Mouse (Mus musculus) gastrocnemius, adult 18-20 months (tissue): ENCODE results near the gene Mymx. TPM values are rescaled to one million over a fixed set of nuclear protein-coding genes. Genes with fewer than 3 reads are reported as not detected.

Experiments used
- DNase-seq: peaks from one replicate; pipeline ENCODE4 v3.0.0; 2021; ENCODE audit warnings: low spot score
- total RNA-seq, 2 experiments: library from RNA; stranded (reverse); gene quantifications; 2 replicates each; pipeline ENCODE4 v1.2.3; 2021

Gene Mymx
- total RNA-seq, 2 experiments from 2014 or later = not detected

DNA sequence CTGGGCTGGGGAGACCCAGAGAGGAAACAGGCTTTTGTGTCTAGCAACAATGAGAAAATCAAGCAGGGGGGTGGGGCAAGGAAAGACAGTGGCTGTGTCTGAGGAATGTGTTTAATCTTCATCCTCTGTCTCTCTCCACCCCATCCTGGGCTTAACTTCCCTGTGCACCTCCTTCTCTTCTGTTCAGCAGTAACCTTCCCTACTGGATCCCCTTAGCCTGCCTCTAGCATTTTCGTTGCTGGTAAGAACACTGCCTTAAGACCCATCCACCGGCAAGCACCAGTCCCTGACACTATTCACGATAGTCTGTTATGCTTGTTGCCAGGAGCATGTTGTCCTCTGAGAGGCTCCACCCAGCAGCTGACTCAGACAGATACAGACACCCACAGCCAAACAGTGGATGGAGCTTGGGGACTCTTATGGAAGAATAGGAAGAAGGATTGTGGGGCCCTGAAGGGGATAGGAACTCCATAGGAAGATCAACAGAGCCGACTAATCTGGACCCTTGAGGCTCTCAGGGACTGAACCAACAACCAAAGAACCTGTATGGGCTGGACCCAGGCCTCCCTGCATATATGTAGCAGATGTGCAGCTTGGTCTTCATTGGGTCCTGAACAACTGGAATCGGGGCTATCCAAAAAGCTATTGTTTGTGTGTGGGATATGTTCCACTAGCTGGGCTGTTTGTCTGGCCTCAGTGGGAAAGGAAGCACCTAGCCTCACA is 8.4 kb upstream of the Mymx start:
- peak; percentile 59 for DNase-seq

DNA sequence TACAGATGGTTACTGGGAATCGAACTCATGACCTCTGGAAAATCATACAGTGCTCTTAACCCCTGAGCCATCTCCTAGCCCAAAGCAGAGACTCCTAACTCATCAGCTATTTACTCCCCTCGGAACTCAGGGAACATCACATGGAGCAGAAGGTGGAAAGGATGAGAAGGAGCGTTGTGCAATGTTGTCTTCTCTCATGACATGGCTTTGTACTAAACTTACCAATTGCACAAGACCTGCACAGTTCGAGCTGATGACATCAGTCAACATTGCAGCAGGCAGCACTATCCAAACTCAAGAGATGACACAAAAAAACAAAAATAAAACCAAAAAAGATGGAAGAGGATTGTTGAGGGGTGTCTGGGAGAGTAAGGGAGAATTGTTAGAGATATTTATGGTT is 6.5 kb upstream of the Mymx start:
- DNase-seq = no peak

GRCm38 (mm10) chr17:45606992-45607879 is 5.3 kb upstream of the Mymx start:
- no peak for DNase-seq

- DNase-seq = no peak
These were observed 1.1 kb upstream of the Mymx start for GRCm38 (mm10) chr17:45602984-45603383.

- no peak for DNase-seq
These were observed 577 bp downstream of the Mymx start for GRCm38 (mm10) chr17:45601325-45601724.

- no peak for DNase-seq
These were observed 1.6 kb downstream of the Mymx start for GRCm38 (mm10) chr17:45600267-45600666.

DNA sequence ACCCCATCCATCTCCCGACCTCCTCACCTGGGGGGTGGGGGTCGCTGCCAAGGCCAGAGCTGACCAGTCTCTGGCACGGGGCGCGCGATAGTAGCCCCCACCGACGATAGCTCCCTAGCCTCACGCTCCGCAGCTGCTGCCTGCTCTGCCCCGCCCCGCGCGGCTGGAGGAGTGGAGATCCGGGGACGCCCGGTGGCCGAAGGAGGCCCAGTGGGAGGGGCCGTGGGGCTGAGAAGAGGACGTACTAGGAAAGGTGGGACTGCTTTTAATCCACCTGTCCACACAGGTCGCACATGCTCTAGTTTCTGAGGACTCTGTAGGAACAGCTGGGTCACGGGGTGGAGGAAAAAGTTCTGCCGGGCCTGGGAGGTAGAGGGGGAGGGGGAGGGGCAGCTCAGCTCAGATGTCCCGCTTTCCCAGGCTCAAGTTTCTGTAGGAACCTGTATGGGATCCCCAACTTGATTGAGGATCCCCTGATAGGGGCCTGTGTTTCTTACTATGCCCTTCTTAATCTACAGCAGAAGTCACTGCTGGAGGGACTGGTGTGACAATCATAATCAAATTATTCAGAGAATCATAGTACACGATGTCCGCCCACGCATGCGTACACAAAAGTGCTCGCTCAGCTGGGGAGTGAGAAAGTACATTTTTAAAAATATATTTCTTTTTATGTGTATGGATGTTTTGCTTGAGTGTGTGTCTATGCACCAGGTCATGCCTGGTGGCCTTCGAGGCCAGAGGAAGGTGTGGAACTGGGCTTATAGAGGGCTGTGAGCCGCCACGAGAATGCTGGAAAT is 2.3 kb downstream of the Mymx start, which contains the start of gene Slc29a1:
Gene Slc29a1 (minus strand): TSS at position 161 of the 797 bp plus-strand sequence.
- peak; percentile 76 for DNase-seq

- no peak for DNase-seq
These were observed 3.0 kb downstream of the Mymx start for GRCm38 (mm10) chr17:45598891-45599290.

- no peak for DNase-seq
These were observed 3.5 kb downstream of the Mymx start for GRCm38 (mm10) chr17:45598376-45598775.

DNA sequence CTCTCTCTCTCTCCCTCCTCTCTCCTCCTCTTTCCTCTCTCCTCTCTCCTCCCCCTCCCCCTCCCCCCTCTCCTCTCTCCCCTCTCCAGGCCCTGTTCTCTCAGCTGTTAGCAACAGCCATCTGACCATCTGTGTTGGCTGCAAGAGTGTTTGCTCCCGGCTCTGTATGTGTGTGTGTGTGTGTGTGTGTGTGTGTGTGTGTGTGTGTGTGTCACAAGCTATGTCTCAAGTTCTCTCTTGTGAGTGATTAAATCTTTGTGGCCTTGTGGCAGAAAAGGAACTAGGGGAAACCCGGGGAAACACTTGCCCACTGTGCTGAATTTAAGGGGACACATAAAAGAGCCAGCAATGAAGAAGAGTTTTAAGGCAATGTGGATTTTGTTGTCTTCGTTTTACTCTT is 4.1 kb downstream of the Mymx start:
- peak; percentile 62 for DNase-seq

GRCm38 (mm10) chr17:45596631-45597396 is 5.1 kb downstream of the Mymx start:
- peak; percentile 88 for DNase-seq

- DNase-seq = no peak
These were observed 6.0 kb downstream of the Mymx start for GRCm38 (mm10) chr17:45595736-45596390.

DNA sequence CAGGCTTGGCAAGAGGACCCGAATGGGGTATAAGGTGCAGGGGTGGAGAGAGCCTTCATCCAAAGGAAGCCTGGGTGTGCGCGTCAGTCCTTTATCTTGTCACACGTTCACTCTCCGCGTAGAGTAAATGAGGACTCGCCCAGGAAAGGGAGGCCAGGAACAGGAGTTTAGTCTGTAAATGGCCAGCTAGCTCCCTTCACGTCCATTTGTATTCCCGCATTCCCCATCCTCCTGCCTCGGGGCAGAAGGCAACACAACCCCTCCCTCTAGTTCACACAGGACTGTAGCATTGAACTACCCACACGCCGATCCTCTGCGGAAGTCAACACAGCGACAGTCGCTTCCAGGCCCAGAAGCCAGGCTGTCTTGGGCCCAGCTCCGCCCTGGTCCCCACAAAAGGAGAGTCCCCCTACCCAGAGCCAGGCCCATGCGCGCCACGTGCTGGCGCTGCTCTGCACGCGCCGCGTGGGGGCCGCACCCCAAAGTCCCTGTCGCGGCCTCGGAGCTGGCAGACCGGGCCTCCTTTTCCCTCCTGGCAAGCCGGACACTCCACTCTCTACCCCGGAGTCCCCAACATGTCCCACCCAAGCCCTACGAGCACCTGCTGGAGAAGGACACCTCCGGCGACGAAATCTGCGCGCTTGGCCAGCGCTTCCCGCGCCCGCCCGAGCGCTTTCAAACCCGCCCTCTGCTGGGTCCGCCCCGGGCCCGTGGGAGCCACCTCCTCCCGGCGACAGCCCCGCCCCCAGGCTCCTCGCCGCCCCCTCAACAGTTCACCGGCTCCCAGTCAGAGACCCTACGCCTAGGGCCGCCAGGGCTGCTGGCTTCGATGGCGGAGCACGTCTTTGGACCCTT is 6.8 kb downstream of the Mymx start:
- peak; percentile 80 for DNase-seq

GRCm38 (mm10) chr17:45594195-45594594 is 7.7 kb downstream of the Mymx start:
- DNase-seq = no peak

GRCm38 (mm10) chr17:45593479-45593878 is 8.4 kb downstream of the Mymx start:
- no peak for DNase-seq

- DNase-seq = peak; percentile 57
These were observed 9.1 kb downstream of the Mymx start for GRCm38 (mm10) chr17:45592606-45593431.

DNA sequence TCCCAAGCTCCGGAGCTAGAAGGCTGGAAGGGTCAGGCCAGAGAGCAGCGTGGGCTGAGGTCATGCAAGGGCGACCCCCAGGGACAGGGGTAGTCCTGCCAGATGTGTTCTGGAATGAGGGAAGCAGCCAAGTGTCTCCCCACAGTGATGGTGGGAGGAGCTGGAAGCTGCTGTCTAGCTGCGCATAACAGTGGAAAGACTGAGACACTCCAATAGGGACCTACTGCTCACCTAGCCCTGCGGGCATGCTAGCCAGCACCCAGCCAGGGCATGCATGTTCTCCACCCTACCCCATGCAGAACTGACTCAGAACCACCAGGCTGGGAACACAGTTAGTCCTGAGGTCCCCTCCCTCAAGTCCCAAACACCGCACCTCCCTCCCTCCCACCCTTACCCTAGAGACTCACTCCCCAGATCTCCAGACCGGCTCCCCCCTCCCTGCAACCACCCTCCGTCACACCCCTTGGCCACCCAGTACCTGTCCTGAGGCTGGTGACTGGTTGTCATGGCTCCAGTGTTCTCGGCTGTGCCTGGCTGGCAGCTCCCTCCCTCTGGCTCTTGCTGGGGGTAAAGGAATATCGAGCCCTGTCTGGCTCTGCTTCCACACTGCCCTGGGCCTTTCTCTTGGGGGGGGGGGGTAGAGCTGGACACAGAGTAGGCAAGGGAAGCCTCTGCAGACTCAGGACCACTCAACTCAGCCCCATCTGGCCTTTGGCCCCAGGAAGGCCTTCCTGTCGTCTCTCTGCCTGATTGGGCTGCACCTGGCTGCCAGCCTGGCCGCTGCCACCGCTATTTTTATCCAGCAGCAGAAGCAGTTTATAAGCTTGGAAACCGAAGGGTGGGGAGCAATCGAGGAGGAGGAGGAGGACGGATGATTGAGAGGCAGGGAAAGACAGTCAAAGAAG is 9.9 kb downstream of the Mymx start:
- DNase-seq = peak; percentile 87
